Mouse (Mus musculus): ENCODE results near the gene Tollip. TPM values are rescaled to one million over a fixed set of nuclear protein-coding genes. Genes with fewer than 3 reads are reported as not detected.

Gene Tollip
- polyA plus RNA-seq, 1 experiment: 99.6 TPM

DNA sequence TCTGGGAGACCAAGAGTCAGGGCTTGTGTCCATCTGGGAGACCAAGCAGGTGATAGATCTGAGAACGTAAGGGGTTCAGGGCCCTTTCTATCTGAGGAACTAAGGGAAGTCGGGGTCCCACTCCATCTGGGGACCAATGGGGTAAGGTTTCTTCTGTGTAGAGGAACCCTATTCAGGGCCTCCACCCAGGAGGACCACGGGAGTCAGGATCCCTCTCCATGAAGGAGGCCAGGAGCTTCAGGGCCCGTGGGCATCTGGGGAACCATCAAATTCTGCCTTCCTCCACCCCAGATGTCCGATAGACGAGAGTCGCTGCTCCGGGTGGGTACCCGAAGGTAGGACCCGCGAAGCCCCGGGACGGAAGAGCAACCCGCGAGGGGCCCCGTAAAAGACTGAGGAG is 16.5 kb downstream of the Tollip start:
- no peak for DNase-seq
- 0% methylated on average over 16 of the region's 16 CpGs for WGBS
- Histone ChIP-seq H3K4me3 (replicated peaks; ENCODE audit: extremely low read depth, low read depth, low read length) (peak overlapping the region; percentile 83), H3K4me1 (ENCODE audit: control insufficient read depth, insufficient read depth, low read length) (peaks cover 16% of the 10 kb centered on the region)
- TF ChIP-seq CTCF (IDR thresholded peaks at IDR 0.05; ENCODE audit: insufficient read depth, low read length): no peak
- no peak for TF ChIP-seq POLR2A (IDR thresholded peaks at IDR 0.05; ENCODE audit: borderline replicate concordance, extremely low read depth, low read depth, low read length)

- Histone ChIP-seq H3K4me1 (ENCODE audit: control insufficient read depth, insufficient read depth, low read length) (peaks cover 5% of the 10 kb centered on the region; the same call in 1 of the 2 replicates), H3K4me3 (replicated peaks; ENCODE audit: extremely low read depth, low read depth, low read length) (no peak overlapping the region)
- TF ChIP-seq POLR2A (IDR thresholded peaks at IDR 0.05; ENCODE audit: borderline replicate concordance, extremely low read depth, low read depth, low read length): no peak
- TF ChIP-seq CTCF (IDR thresholded peaks at IDR 0.05; ENCODE audit: insufficient read depth, low read length): no peak
- no peak for DNase-seq
- 89% methylated on average over 7 of the region's 7 CpGs for WGBS
Observed at GRCm38 (mm10) chr7:141892151-141892550, 26.2 kb downstream of the Tollip start.

GRCm38 (mm10) chr7:141878813-141879212 is 39.5 kb downstream of the Tollip start:
- TF ChIP-seq POLR2A (IDR thresholded peaks at IDR 0.05; ENCODE audit: borderline replicate concordance, extremely low read depth, low read depth, low read length): no peak
- TF ChIP-seq CTCF (IDR thresholded peaks at IDR 0.05; ENCODE audit: insufficient read depth, low read length): no peak
- no peak for DNase-seq
- 86% methylated on average over 2 of the region's 2 CpGs for WGBS
- H3K4me1 ChIP-seq (ENCODE audit: control insufficient read depth, insufficient read depth, low read length): no peaks in the 10 kb centered on the region
- H3K4me3 ChIP-seq (replicated peaks; ENCODE audit: extremely low read depth, low read depth, low read length): no peak overlapping the region

DNA sequence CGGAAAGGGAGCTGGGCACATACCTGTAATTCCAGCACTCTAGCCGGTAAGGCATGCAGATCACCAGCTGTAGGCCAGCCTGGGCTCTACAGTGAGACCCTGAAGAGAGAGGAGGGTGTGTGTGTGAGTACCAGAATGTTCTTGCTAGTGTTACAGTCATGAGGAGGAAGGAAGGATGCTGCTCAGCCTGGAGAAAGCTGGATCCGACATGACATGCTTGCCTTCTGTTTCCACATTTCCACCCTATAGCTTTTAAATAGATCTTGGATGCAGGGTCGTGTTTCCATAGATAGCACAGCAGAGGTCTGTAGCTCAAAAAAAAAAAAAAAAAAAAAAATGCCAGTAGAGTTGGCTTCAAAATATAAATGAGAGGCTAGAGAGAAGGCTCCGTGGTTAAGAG is 43.4 kb downstream of the Tollip start:
- TF ChIP-seq POLR2A (IDR thresholded peaks at IDR 0.05; ENCODE audit: borderline replicate concordance, extremely low read depth, low read depth, low read length): no peak
- TF ChIP-seq CTCF (IDR thresholded peaks at IDR 0.05; ENCODE audit: insufficient read depth, low read length): no peak
- DNase-seq: no peak
- Histone ChIP-seq H3K4me1 (ENCODE audit: control insufficient read depth, insufficient read depth, low read length) (no peaks in the 10 kb centered on the region), H3K4me3 (replicated peaks; ENCODE audit: extremely low read depth, low read depth, low read length) (no peak overlapping the region)
- 81% methylated on average over 5 of the region's 5 CpGs for WGBS

GRCm38 (mm10) chr7:141870553-141870952 is 47.8 kb downstream of the Tollip start:
- no peak for TF ChIP-seq POLR2A (IDR thresholded peaks at IDR 0.05; ENCODE audit: borderline replicate concordance, extremely low read depth, low read depth, low read length)
- no peak overlapping the region for H3K4me3 ChIP-seq (replicated peaks; ENCODE audit: extremely low read depth, low read depth, low read length)
- no peak for DNase-seq
- WGBS: 85% methylated on average over 5 of the region's 5 CpGs
- H3K4me1 ChIP-seq (ENCODE audit: control insufficient read depth, insufficient read depth, low read length): no peaks in the 10 kb centered on the region

GRCm38 (mm10) chr7:141869644-141870043 is 48.7 kb downstream of the Tollip start:
- H3K4me1 ChIP-seq (ENCODE audit: control insufficient read depth, insufficient read depth, low read length): no peaks in the 10 kb centered on the region
- TF ChIP-seq CTCF (IDR thresholded peaks at IDR 0.05; ENCODE audit: insufficient read depth, low read length) (no peak), POLR2A (IDR thresholded peaks at IDR 0.05; ENCODE audit: borderline replicate concordance, extremely low read depth, low read depth, low read length) (no peak)
- H3K4me3 ChIP-seq (replicated peaks; ENCODE audit: extremely low read depth, low read depth, low read length): no peak overlapping the region
- no peak for DNase-seq
- WGBS: 64% methylated on average over 5 of the region's 5 CpGs

DNA sequence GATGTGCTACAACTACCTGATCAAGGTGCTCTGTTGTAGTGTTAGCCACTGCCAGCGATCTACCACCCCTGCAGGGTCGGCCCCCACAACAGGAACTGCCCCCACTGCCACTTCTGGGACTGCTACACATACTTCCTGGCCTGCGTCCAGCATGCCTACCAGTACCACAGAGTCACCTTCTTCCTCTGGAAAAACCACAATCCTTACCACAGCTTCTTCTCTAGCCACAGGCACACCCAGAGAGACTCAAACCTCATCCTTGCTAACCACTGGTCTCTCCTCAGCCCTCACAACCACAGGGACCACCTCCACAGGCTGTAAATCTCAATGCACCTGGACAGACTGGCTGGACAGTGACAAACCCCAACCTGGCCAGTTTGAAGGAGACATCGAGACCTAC is 57.3 kb downstream of the Tollip start:
- Histone ChIP-seq H3K4me3 (replicated peaks; ENCODE audit: extremely low read depth, low read depth, low read length) (no peak overlapping the region), H3K4me1 (ENCODE audit: control insufficient read depth, insufficient read depth, low read length) (no peaks in the 10 kb centered on the region)
- DNase-seq: no peak
- WGBS: 56% methylated on average over 4 of the region's 4 CpGs
- TF ChIP-seq POLR2A (IDR thresholded peaks at IDR 0.05; ENCODE audit: borderline replicate concordance, extremely low read depth, low read depth, low read length) (no peak), CTCF (IDR thresholded peaks at IDR 0.05; ENCODE audit: insufficient read depth, low read length) (no peak)

DNA sequence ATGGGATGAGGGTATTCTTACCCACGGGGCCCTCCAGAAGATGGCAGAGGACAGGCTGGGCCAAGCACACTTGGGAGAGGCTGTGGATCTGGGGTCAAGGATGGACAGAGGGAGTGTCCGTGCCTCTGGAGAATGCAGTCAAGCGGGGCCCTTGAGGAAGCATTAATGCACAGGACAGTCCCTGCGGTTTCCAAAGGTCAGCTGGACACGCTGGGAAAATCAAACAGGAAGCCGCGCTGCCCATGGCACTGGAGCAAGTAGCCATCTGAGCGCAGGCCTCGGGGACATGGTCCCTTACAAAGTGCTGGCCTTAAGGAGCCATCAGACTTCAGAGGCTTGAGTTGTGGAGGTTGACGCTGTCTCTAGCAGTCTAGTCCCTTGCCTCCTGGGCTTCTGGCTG is 78.0 kb downstream of the Tollip start:
- DNase-seq: no peak

DNA sequence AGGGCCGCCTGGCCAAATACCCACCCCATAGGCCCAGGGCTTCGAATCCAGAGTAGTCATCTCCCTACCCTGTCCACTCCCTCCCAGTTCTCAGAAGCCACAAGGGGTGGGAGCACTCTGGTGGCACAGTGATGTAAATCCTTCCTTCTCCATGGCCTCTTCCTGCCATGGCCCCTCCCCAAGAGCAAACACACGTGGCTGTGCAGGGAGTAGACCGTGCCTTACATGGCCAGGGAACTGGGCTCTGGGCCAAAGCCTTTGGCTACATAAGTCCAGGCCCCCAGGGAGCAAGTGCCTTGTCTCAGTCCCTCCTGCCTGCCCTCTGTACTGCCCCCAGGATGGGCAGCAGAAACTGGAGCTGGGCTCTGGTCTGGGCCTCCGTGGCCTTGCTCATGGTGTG is 79.5 kb downstream of the Tollip start, which contains the start of gene Muc5b:
TSS of gene Muc5b (plus strand) at position 292 of the 400 bp plus-strand sequence.
- DNase-seq: no peak
- Histone ChIP-seq H3K4me3 (replicated peaks; ENCODE audit: extremely low read depth, low read depth, low read length) (no peak within 1 kb of the TSS), H3K4me1 (ENCODE audit: control insufficient read depth, insufficient read depth, low read length) (peaks cover 2% of the 10 kb centered on the region; the same call in 1 of the 2 replicates)
- TF ChIP-seq POLR2A (IDR thresholded peaks at IDR 0.05; ENCODE audit: borderline replicate concordance, extremely low read depth, low read depth, low read length): no peak
- TF ChIP-seq CTCF (IDR thresholded peaks at IDR 0.05; ENCODE audit: insufficient read depth, low read length): no peak
- WGBS: 55% methylated on average over 5 of the region's 5 CpGs

More for the DNA sequence above, 78.0 kb downstream of the Tollip start:
- Histone ChIP-seq H3K4me3 (replicated peaks; ENCODE audit: extremely low read depth, low read depth, low read length) (no peak overlapping the region), H3K4me1 (ENCODE audit: control insufficient read depth, insufficient read depth, low read length) (peaks cover 2% of the 10 kb centered on the region; the same call in 1 of the 2 replicates)
- TF ChIP-seq CTCF (IDR thresholded peaks at IDR 0.05; ENCODE audit: insufficient read depth, low read length) (no peak), POLR2A (IDR thresholded peaks at IDR 0.05; ENCODE audit: borderline replicate concordance, extremely low read depth, low read depth, low read length) (no peak)
- 73% methylated on average over 10 of the region's 10 CpGs for WGBS

GRCm38 (mm10) chr7:141836423-141836822 is 81.9 kb downstream of the Tollip start:
- DNase-seq: no peak
- H3K4me3 ChIP-seq (replicated peaks; ENCODE audit: extremely low read depth, low read depth, low read length): no peak overlapping the region
- TF ChIP-seq CTCF (IDR thresholded peaks at IDR 0.05; ENCODE audit: insufficient read depth, low read length) (no peak), POLR2A (IDR thresholded peaks at IDR 0.05; ENCODE audit: borderline replicate concordance, extremely low read depth, low read depth, low read length) (no peak)
- WGBS: 48% methylated on average over 8 of the region's 8 CpGs
- peaks cover 2% of the 10 kb centered on the region; the same call in 1 of the 2 replicates for H3K4me1 ChIP-seq (ENCODE audit: control insufficient read depth, insufficient read depth, low read length)
